Mouse (Mus musculus) A20 (cell line): ENCODE measurements at regions not wholly inside any gene's neighbourhood (a gene's known extent, or its start where the extent isn't known, plus 50 kb on each side); places are given as distances from the start of the nearest gene placed in this dataset.

ENCODE experiments used
- DNase-seq: peaks from one replicate; pipeline ENCODE4 v3.0.0-alpha.2; 2011; ENCODE audit warnings: low read depth, low spot score

DNA sequence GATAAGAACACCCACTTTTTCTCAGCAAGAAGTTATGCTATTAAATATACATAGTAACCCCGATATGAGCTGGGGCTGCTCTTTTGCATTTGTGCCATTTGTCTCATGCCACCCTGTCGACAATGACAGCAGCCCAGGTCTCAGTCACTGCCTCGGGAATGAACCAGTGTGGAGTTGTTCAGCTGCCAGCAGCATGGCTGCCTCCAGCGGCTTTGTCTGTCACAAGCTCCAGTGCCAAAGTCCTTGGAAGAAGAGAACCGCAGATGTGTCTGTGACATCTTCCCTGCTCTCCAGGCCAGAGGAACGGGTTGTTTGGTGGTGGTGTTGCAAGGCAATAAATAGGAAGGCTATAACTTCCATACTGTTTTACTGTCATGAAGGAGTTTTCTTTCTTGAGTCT lies 130.7 kb downstream of the Cep170 start:
- DNase-seq = no peak

GRCm38 (mm10) chr1:176681971-176682370 lies 131.9 kb downstream of the Cep170 start:
- DNase-seq = no peak

- DNase-seq = no peak
Observed at GRCm38 (mm10) chr1:176675184-176675583, 138.7 kb downstream of the Cep170 start.

DNA sequence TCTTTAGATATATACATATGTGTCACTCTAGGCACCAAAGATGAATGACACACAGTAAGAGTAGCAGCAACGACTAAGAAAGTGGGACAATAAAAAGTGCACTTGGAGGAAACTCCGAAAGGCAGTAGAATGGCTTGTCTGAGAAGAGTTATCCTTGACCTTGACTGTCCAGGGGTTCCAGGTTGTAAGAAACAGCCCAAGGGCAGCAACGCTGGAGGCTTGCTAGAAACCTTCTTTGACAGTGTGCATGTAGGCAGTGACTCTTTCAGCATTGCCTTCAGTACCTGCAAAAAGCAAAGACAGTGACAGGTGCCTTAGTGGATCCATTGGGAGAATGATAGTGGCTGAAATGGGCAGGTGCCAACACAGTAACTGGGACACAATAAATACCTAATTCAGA lies 142.8 kb downstream of the Cep170 start:
- DNase-seq = no peak

- no peak for DNase-seq
Observed at GRCm38 (mm10) chr1:176667552-176668306, 146.1 kb downstream of the Cep170 start.

- no peak for DNase-seq
Observed at GRCm38 (mm10) chr1:176660286-176660685, 153.6 kb downstream of the Cep170 start.

GRCm38 (mm10) chr1:176658639-176659038 lies 155.2 kb downstream of the Cep170 start:
- DNase-seq = peak; percentile 4

GRCm38 (mm10) chr1:176655487-176656333 lies 158.2 kb downstream of the Cep170 start:
- no peak for DNase-seq

- DNase-seq = no peak
Observed at GRCm38 (mm10) chr1:176644248-176644647, 169.6 kb downstream of the Cep170 start.

- DNase-seq = no peak
Observed at GRCm38 (mm10) chr1:176623171-176623570, 190.7 kb downstream of the Cep170 start.

GRCm38 (mm10) chr1:176622213-176622612 lies 191.7 kb downstream of the Cep170 start:
- no peak for DNase-seq

- no peak for DNase-seq
Observed at GRCm38 (mm10) chr1:176621285-176621684, 192.6 kb downstream of the Cep170 start.

GRCm38 (mm10) chr1:176618896-176619295 lies 195.0 kb downstream of the Cep170 start:
- DNase-seq = no peak

GRCm38 (mm10) chr1:176615673-176616072 lies 198.2 kb downstream of the Cep170 start:
- DNase-seq = no peak

- DNase-seq = no peak
Observed at GRCm38 (mm10) chr1:176594312-176594711, 219.6 kb downstream of the Cep170 start.

DNA sequence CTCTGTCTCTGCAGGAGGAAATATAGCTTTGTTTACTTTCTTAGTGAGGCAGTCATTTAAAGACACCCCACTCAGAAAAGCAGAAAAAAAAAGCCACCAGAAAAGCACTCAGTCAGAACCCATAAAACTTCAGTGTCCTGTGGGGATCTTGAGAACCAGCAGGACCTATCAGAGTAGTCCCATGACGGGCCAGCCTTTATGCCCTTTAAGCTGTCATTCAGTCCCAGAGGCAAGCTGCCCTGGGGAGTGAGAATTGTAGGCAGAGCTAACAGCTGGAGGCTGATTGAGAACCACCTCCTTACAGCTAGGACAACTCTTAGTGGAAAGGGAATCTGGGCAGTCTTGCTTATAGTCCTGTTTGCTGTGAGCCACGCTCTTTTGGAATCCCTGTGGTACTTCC lies 225.7 kb downstream of the Cep170 start:
- no peak for DNase-seq

GRCm38 (mm10) chr1:176573703-176574102 lies 240.2 kb downstream of the Cep170 start:
- no peak for DNase-seq

GRCm38 (mm10) chr1:176558457-176559415 lies 255.1 kb downstream of the Cep170 start:
- DNase-seq = no peak

DNA sequence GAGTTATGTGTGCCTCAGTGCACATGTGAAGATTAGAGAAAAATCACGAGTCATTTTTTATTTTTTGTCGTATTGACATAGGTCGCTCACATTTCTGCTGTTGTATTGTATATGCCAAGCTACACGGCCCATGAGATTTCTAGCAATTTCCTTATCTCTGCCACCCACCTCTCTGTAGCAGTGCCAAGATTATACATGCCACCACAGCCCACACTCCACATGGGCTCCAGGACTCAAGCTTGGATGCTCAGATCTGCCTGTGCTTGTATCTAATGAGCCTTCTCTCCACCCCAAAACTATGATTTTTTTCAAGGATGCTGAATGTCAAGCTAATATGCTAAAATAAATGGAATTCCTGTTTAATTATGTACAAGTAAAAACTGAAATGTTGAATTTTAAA lies 259.3 kb upstream of the Pld5 start:
- no peak for DNase-seq

GRCm38 (mm10) chr1:176529037-176529436 lies 253.9 kb upstream of the Pld5 start:
- DNase-seq = no peak

GRCm38 (mm10) chr1:176511467-176511866 lies 236.4 kb upstream of the Pld5 start:
- DNase-seq = no peak

- no peak for DNase-seq
Observed at GRCm38 (mm10) chr1:176505441-176505840, 230.3 kb upstream of the Pld5 start.
